Mouse (Mus musculus): ENCODE measurements at regions not wholly inside any gene's neighbourhood (a gene's known extent, or its start where the extent isn't known, plus 50 kb on each side); places are given as distances from the start of the nearest gene placed in this dataset.
A peak's percentile ranks its signal among the peaks of the same experiment; 100 is the strongest.
"Not testable (repeated sequence)": the region's sequence is repeated elsewhere in the genome, so short reads cannot be mapped to it uniquely, and the experiment has no call there.

DNA sequence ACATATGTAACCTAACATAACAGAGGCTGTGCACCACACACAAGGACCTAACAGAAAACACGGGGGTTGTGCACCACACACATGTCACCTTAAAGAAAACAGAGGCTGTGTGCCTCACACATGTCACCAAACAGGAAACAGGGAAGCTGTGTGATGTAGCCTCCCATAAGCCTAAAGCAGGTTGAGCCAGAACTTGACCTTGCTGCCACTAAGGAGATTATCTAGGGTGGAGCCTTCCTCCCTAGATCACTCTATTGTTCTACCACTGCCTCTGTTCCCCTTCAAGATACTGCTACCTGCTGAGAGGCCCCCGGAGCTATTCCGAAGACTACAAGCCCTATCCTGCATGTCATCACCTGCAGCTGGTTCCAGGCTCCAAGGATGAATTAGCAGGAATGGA is 100.1 kb upstream of the Thrb start:
- not testable (repeated sequence) for DNase-seq

DNA sequence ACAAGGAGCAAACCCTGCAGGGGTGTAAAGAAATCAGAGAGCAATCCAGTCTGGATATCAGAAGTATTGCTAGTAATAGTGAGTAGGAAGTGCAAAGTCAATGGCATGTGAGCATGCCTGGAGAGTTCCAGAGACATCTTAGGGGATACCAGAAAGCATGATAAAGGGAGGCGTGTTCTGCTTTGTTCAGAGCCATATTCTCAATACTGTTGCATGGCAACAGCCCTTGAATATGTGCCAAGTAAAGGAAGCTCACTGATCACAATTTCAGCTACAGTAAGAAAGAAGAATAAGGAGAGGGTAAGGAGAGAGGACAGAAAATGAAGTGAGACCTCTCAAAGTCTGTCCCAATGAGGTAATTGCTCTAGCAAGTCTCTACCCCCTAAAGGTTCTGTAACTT is 92.1 kb upstream of the Thrb start:
- no peak for DNase-seq

- no peak for DNase-seq
Observed at GRCm38 (mm10) chr14:17569087-17569636, 90.9 kb upstream of the Thrb start.

DNA sequence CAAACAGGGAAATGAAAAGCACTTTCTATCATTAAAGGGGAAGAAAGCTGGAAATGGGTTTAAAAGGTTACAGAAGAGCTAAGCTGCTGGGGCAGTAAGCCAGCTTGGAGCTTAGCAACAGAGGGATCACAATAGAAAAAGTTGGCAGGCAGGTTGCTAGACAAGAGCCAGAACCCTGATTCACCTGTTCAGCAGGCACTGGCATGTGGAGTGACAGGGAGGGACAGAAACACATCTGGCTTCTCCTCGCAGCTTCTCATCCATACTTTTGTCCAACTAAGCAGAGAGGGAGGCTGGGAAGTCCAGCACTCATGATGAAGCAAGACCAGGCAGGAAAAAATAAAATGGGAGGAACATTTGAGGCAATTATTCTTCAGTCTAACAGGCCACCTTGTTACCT is 81.3 kb upstream of the Thrb start:
- DNase-seq = no peak

DNA sequence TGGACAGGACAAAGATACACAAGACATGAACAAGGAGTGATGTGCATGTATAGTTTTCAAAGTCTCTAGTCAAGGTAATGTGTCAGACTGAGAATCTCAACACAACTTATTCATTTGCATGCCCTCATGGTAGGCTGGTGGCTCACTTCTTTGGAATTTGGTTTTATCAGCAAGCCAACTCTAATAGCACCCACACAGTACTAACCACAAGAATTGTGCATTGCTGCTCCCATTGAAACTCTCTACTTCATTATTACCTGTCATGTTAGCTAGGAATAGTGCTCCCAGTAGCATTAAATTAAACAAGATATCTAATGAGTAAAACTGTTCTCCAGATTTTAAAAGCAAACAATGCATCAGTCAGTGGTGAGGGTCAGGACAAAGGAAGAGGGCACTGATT is 70.5 kb upstream of the Thrb start:
- no peak for DNase-seq

DNA sequence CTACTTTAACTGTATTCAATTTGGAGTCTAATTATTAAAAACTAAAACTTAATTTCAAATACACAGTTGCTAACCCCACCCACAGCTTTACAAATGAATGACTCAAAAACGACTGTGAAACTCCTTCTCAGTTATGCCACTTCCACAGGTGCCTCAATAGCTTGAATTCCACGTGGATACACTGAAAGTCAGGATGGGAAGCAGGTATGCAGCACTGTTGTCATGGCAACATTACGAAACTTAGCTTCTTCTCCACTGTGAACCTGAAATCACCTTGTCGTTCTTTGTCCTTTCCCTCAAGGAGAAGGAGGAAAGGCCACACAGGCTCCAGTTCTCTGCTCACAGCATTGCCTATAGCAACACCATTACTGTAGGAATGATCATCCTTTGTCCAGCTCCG is 60.5 kb upstream of the Thrb start:
- DNase-seq = no peak

GRCm38 (mm10) chr14:17602357-17602756 is 57.7 kb upstream of the Thrb start:
- DNase-seq = no peak

DNA sequence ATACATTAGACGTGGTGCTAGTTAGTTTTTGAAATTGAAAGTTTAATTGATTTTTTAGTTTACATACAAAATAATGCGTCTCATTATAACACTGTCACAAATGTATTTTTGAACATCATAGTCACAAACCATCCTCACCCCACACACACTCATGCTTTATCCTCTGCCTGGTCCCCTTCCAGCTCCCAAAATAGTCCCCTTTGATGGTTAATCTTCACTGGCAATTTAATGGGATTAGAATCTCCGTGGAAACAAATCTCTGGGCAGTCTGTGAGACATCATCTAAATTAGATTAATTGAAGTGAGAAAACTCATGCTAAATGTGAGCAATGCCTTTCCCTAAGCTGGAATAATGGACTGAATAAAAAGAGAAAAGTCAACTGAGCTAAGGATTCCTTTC is 54.0 kb upstream of the Thrb start:
- DNase-seq = no peak

DNA sequence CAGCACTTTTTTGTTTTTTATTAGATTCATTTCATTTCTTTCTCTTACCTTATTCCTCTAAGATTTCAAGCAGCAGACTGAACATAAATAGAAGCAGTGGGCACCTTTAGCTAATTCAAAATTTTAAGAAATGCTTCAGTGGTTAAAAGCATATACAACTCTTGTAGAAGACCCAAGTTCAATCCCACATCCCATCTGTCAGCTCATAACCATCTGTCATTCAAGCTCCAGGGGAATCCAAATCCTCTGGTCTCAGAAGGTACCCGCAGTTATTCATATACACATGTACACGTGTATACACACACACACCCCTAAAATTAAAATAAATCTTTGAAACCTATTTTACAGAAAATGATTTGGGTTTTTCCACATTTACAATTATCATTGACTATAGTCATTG is 52.9 kb upstream of the Thrb start:
- peak; percentile 17 for DNase-seq

Measured in right cerebral cortex, postnatal 25 days (tissue).